Mouse (Mus musculus): ENCODE measurements around the gene C330021F23Rik.

The C330021F23Rik gene

GRCm38 (mm10) chr8:3588258-3588633 lies 20.5 kb downstream of the C330021F23Rik start:
- no peak for DNase-seq

DNA sequence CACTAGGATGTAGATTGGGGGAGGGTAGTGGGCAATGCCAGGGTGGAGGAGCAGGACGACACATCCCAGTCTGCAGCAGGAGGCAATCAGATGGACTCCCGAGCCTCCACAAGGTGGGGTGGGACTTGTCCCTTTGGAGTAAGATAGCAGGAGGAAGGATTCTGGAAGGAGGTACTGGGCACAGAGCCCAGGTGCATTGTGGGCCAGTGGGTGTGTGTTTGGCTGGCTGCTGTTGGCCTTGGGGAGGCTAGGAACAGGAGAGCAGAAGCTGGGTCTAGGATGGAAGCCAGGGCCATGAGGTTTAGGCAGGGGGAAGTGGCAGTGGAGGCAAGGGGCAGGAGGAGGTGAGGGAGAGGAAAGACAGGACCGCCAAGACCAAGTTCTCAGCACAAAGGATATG lies 25.7 kb downstream of the C330021F23Rik start:
- DNase-seq, result no peak

GRCm38 (mm10) chr8:3594466-3594865 lies 26.7 kb downstream of the C330021F23Rik start:
- DNase-seq, result no peak

DNA sequence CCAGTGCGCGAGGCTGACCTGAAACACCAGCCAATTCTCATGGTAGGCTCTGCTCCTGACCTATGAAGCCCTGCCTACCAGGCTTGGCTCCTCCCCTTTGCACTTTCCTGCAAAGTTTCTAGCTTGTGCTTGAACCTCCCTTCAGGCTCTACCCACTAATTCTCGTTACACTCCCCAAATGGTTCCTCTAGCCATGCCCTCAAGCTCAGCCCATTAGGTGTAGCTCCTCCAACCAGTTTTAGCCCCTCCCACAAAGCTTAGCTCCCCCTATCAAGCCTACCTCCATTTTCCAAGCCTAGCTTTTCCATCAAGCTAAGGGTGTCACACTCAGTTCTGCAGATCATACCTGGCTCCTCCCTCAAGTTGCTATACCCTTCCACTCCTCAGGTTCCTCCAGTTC lies 30.3 kb downstream of the C330021F23Rik start:
- no peak for DNase-seq

- no peak for DNase-seq
Observed at GRCm38 (mm10) chr8:3599219-3599618, 31.4 kb downstream of the C330021F23Rik start.

GRCm38 (mm10) chr8:3600401-3600800 lies 32.6 kb downstream of the C330021F23Rik start:
- DNase-seq, result no peak

DNA sequence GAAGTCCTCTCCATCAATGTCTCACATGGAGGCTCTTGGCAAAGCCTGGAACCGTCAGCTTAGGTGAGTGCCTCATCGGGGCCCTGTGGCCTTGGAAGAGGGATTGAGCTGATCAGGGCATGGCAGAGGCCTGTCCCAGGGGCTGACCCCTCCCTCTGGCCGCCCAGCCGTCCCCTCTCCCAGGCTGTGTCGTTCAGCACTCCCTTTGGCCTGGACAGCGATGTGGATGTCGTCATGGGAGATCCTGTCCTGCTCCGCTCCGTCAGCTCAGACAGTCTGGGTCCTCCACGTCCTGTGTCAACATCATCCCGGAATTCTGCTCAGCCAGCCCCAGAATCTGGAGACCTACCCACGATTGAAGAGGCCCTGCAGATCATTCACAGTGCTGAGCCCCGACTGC lies 35.6 kb downstream of the C330021F23Rik start:
- DNase-seq, result no peak

- no peak for DNase-seq
Observed at GRCm38 (mm10) chr8:3606593-3606992, 38.8 kb downstream of the C330021F23Rik start.

DNA sequence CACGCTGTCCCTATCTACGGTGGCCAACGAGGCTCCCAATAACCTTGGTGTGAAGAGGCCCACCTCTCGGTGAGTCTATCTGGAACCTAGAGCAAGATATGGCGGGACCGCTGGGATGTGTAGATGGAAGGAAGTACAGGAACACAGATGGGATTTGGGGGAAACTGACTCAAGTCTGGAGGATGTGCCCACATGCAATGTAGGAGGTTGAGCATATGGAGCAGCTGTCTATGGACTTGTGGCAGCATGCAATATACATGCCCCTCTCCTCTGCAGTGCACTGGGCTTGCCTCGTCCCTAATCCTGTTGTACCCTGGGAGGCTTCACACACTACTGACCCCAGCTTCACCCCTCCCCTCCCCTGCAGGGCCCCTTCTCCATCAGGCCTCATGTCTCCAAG lies 40.0 kb downstream of the C330021F23Rik start:
- no peak for DNase-seq

- DNase-seq, result no peak
Observed at GRCm38 (mm10) chr8:3609046-3609815, 41.4 kb downstream of the C330021F23Rik start.

GRCm38 (mm10) chr8:3609816-3610150 lies 42.0 kb downstream of the C330021F23Rik start:
- no peak for DNase-seq

DNA sequence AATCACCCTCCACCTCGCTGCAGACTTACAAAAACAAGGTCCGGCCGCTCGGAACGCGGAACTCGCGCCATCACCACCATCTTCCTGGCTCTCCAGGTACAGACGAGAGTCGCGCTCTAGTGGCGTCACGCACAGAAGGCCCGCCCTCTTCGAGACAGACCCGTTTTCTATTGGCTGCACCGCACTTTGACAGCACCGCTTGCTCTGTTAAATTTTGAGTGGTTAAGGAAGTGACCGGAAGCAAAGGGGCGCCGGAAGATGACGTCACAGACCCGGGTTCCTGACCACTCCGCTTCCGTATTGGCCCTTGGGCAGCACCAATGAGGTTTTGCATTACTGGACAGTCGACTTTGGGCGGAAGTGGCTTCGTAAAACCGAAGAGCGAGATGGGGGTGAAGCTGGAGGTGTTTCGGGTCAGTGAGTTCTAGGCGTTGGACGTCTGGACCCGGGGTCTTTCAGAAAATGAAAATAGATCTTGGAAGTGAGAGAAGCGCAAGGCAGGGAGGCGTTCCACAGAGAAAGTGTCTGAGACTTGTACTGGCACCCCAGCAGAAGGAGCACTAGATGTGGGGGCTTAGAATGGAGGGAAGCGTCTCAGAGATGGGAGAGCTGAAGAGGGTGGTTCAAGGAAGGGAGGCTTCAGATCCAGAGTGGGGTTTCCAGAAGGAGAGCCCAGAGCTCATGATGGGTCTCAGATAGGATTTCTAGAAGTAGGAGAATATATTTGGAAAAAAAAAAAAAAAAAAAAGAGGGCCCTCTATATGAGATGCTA lies 53.6 kb downstream of the C330021F23Rik start, which contains the start of the genes Xab2 and Pet100:
Gene Xab2, minus strand, starts transcription at position 118 of the 772 bp plus-strand sequence.
Gene Pet100, plus strand, starts transcription at position 350 of the 772 bp plus-strand sequence.
- peak; percentile 95 to 96 for DNase-seq

- no peak for DNase-seq
Observed at GRCm38 (mm10) chr8:3622119-3622518, 54.3 kb downstream of the C330021F23Rik start.

- DNase-seq, result no peak
Observed at GRCm38 (mm10) chr8:3625445-3625844, 57.7 kb downstream of the C330021F23Rik start, which contains the start of gene Pcp2. Gene Pcp2 (minus strand): TSS chr8:3625545.

DNA sequence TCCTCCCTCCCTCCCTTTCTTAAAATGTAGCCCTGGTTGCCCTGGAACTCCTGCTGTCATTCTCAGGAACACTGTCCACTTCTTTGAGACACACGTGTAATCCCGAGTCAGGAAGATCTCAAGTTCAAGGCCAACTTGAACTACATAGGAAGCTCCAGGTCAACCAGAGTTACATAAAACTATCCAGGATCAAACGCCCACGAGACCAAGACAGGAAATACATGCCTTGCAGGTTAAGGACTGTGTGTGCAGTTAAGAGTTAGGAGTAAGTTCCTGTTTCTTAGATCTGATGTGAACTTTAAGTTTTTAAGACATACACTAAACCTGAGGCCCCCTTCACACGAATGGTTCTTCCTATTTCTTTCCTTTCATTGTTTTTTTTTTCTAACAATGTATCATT lies 59.2 kb downstream of the C330021F23Rik start:
- no peak for DNase-seq

DNA sequence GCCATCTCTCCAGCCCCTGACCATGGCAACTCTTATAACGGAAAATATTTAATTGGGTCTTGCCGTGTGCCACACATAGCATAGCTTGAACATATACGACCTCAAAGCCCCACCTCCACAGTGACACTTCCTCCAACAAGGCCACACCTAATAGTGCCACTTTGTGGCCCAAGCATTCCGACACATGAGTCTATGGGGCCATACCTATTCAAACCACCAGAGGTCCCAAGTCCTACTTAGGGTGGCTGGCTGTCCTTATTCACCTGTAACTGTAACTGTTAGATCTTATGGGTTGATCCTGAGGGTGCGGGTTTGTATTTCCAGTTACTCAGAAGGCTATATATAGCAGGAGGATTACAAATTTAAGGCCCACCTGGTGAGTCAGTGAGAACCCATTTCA lies 60.2 kb downstream of the C330021F23Rik start:
- peak in 1 of 2 experiments; percentile 26 for DNase-seq

DNA sequence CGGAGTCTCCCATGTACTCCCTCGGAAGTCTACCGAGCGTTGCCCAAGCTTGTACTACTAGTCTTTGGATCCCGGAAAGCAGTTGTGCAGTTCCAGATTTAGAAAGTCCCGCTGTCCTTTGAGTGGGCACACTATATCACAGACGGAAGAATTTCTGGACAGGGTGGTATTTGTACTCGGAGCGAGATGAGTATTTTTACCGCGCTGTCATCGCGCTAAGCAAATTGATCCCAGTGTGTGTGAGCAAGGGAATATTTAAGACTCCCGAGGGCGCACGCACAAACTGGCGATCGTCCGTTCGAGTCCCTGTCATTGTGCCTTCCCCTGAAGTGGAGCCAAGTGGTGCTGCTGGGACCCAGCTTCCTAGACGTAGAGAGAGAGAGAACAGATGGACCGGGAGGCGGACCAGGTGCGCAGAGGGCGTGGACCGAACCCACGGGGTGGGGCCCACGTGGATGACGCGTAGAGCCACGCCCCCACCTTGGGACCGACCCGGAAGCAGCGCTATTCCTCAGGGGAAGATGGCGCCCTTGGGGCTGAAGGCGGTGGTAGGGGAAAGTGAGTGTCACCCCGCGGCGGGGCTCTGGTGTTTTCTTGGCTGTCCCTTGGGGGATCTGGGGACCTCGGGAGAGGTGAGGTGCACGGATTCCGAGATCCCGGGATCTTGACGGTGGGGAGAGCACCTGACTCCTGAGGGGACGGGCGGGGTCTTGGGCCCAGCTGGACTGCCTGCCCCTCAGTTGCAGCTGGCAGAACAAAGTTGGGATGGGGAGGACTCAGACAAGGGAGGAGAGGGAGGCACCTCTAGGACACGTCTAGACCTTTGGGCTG lies 63.1 kb downstream of the C330021F23Rik start, which contains the start of gene Stxbp2:
Gene Stxbp2, plus strand, starts transcription at position 309 of the 831 bp plus-strand sequence.
- peak; percentile 81 to 88 for DNase-seq

- DNase-seq, result peak in 1 of 2 experiments; percentile 18
Observed at GRCm38 (mm10) chr8:3631478-3631875, 63.7 kb downstream of the C330021F23Rik start.
